Mouse (Mus musculus) small intestine, adult 2 months (tissue): ENCODE data around the gene Gm49387. TPM values are rescaled to one million over a fixed set of nuclear protein-coding genes. Genes with fewer than 3 reads are reported as not detected.

Experiments used
- H3K27ac ChIP-seq: fragments of 200-500 bp; 2 replicates; pipeline ENCODE4 v1.5.1; 2012; ENCODE audit warnings: low read depth, low read length, control low read depth, inconsistent platforms; ENCODE audit not compliant: insufficient read depth
- H3K27me3 ChIP-seq: fragments of 200-500 bp; 2 replicates; pipeline ENCODE4 v1.6.1; 2012; ENCODE audit warnings: mild to moderate bottlenecking, moderate library complexity, low read length, inconsistent platforms; ENCODE audit not compliant: control insufficient read depth, insufficient read depth
- H3K36me3 ChIP-seq: fragments of 200-500 bp; 2 replicates; pipeline ENCODE4 v1.6.1; 2012; ENCODE audit warnings: mild to moderate bottlenecking, low read length, control low read depth, inconsistent platforms; ENCODE audit not compliant: control insufficient read depth, insufficient read depth
- H3K4me1 ChIP-seq: fragments of 200-500 bp; 2 replicates; pipeline ENCODE4 v1.6.1; 2012; ENCODE audit warnings: low read length, inconsistent platforms, mixed read lengths; ENCODE audit not compliant: control insufficient read depth, insufficient read depth, insufficient read length
- H3K4me3 ChIP-seq: fragments of 200-500 bp; 2 replicates; pipeline ENCODE4 v1.5.1; 2012; ENCODE audit warnings: low read depth, mild to moderate bottlenecking, control low read depth, inconsistent platforms, low read length, moderate library complexity
- CTCF ChIP-seq: fragments of 200-500 bp; IDR thresholded peaks from 2 replicates; pipeline ENCODE4 v1.5.1; 2012; ENCODE audit warnings: low read depth, mild to moderate bottlenecking, control low read depth, inconsistent platforms, low read length, moderate library complexity, mixed read lengths; ENCODE audit not compliant: insufficient replicate concordance, insufficient read length; ENCODE audit errors: extremely low read depth
- POLR2A ChIP-seq: fragments of 200-500 bp; IDR thresholded peaks from 2 replicates; pipeline ENCODE4 v1.6.1; 2012; ENCODE audit warnings: low read depth, mild to moderate bottlenecking, control low read depth, inconsistent platforms, low read length, moderate library complexity
- WGBS: fragments of 180-500 bp; shearing (Covaris S2); methylation state at CpG from one replicate; pipeline ENCODE4 v1.1.7; 2018; 5-methylcytosine and 5-hydroxymethylcytosine counted together
- polyA plus RNA-seq: library from polyadenylated mRNA; depleted of rRNA; stranded (reverse); fragments of >200 nt; gene quantifications from 2 replicates; pipeline ENCODE4 v1.2.3, GENCODE M21; 2012

Gm49387 gene
- polyA plus RNA-seq, 1 experiment, result not detected

- WGBS, result 95% methylated on average over 28 of the region's 28 CpGs
- H3K4me1 ChIP-seq, result peaks cover 20% of the 10 kb centered on the region
- H3K4me3 ChIP-seq, result no peak overlapping the region
- no peak overlapping the region for H3K27ac ChIP-seq
- TF ChIP-seq CTCF (no peak), POLR2A (no peak)
- no peaks in the 10 kb centered on the region for H3K27me3 ChIP-seq
- peaks cover 3% of the 10 kb centered on the region; the same call in 1 of the 2 replicates for H3K36me3 ChIP-seq
Observed at GRCm38 (mm10) chr14:31666931-31667705, 26.4 kb upstream of the Gm49387 start.

- Histone ChIP-seq H3K27ac (peak overlapping the region; percentile 6; the same call in 1 of the 2 replicates), H3K4me1 (peaks cover 21% of the 10 kb centered on the region)
- WGBS, result 80% methylated on average over 4 of the region's 4 CpGs
Observed at GRCm38 (mm10) chr14:31665566-31665940, 24.9 kb upstream of the Gm49387 start.

GRCm38 (mm10) chr14:31664903-31665565, 24.4 kb upstream of the Gm49387 start:
- H3K27me3 ChIP-seq, result no peaks in the 10 kb centered on the region
- H3K27ac ChIP-seq, result peak overlapping the region; percentile 6; the same call in 1 of the 2 replicates
- WGBS, result 49% methylated on average over 12 of the region's 12 CpGs
- TF ChIP-seq CTCF (no peak), POLR2A (no peak)
- peaks cover 3% of the 10 kb centered on the region; the same call in 1 of the 2 replicates for H3K36me3 ChIP-seq
- peaks cover 21% of the 10 kb centered on the region for H3K4me1 ChIP-seq
- H3K4me3 ChIP-seq, result no peak overlapping the region

More at GRCm38 (mm10) chr14:31665566-31665940, 24.9 kb upstream of the Gm49387 start:
- peaks cover 3% of the 10 kb centered on the region; the same call in 1 of the 2 replicates for H3K36me3 ChIP-seq
- no peaks in the 10 kb centered on the region for H3K27me3 ChIP-seq
- TF ChIP-seq CTCF (no peak), POLR2A (no peak)
- no peak overlapping the region for H3K4me3 ChIP-seq

DNA sequence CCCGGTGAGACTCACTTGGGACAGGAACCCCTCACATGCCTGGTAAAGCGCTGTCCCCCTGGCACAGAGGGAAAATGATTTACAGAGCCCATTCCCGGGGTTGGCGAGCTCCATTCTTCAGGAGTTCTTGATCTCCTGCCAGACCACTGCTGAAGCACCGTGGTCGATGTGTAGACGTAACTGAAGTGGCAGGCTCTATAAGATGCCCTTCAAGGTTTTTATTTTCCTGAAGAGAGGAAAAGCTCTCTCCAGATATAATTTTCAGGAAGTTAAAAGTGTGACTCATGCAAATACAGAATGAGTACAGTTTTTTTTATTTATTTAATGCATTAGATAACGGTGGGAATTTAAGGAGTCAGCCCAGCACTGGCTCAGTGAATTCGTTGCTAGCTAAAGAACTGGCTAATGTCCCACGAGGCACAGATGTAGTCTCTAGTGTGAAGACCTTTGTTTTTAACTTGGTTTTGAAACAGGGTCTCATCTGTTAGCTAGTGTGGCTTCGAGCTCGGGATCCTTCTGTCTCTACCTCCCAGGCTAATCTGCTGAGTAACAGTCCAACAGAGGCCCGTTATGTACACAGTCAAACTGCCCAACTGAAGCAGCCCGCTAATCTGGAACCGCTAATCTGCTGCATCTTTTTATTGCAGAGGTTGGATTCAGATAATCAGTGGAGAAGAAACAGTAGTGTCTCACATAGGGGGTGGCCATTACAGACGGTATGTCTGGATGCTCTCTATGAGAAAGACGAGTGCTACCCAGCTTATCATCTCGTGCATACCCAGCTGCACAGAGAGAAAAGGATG, 23.6 kb upstream of the Gm49387 start:
- no peak for TF ChIP-seq POLR2A
- no peak for TF ChIP-seq CTCF
- Histone ChIP-seq H3K4me3 (no peak overlapping the region), H3K27me3 (no peaks in the 10 kb centered on the region), H3K27ac (0 out of 2 replicates have a peak overlapping the region, but pooled peaks have one; percentile 86), H3K36me3 (peaks cover 3% of the 10 kb centered on the region; the same call in 1 of the 2 replicates), H3K4me1 (peaks cover 18% of the 10 kb centered on the region)
- WGBS, result 54% methylated on average over 18 of the region's 18 CpGs

DNA sequence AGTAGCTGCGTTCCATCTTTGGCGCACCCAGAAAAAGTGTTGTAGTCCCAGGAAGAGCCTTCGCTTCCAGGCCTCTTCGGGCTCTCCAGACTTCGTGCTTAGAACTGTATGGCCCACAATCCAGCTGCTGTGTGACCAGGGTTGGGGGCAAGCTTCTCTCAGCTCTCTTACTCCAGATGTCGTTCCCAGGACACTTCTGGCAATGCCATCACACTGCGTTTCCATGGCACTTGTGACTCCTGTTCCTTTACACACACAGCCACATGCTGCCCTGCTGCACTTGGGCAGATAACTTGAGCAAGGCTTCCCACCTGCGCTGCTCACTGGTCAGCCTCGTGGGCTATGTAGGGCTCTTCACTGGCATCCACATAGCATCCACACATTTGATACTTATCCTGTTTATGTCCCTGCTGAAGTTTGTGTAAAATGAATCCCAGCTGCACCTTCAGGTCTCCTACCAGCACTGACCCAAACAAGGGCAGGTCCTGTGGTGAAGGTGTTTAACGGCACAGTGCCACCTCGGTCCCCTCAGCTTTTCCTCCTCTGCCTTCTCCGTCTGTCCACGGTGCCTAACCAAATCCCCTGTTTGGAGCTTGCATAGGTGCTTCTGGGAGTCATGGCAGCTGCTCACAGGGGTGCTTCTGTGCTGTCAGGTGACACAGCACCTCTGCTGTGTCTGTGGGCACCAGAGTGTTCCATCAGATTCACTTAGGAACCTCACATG, 22.9 kb upstream of the Gm49387 start:
- TF ChIP-seq CTCF, result no peak
- no peak for TF ChIP-seq POLR2A
- H3K4me1 ChIP-seq, result peaks cover 13% of the 10 kb centered on the region; the same call in 1 of the 2 replicates
- H3K27ac ChIP-seq, result peak overlapping the region; percentile 86

GRCm38 (mm10) chr14:31662555-31663211, 22.0 kb upstream of the Gm49387 start:
- Histone ChIP-seq H3K4me3 (peak overlapping the region; percentile 58), H3K27ac (peak overlapping the region; percentile 86)
- no peak; the same call in 1 of the 2 replicates for TF ChIP-seq POLR2A
- TF ChIP-seq CTCF, result no peak

More for the DNA sequence above, 22.9 kb upstream of the Gm49387 start:
- Histone ChIP-seq H3K36me3 (peaks cover 3% of the 10 kb centered on the region; the same call in 1 of the 2 replicates), H3K27me3 (no peaks in the 10 kb centered on the region), H3K4me3 (no peak overlapping the region)
- 87% methylated on average over 13 of the region's 13 CpGs for WGBS

More at GRCm38 (mm10) chr14:31662555-31663211, 22.0 kb upstream of the Gm49387 start:
- Histone ChIP-seq H3K36me3 (peaks cover 3% of the 10 kb centered on the region; the same call in 1 of the 2 replicates), H3K27me3 (no peaks in the 10 kb centered on the region), H3K4me1 (peaks cover 13% of the 10 kb centered on the region; the same call in 1 of the 2 replicates)
- WGBS, result 41% methylated on average over 9 of the region's 9 CpGs
